ENCODE assay signal across 1 mouse cellular context in genomic region chr15:61532808-61533207, GRCm38 (mm10).
TF ChIP-seq lines count a peak whose summit lies in the region.

No protein-coding gene starts in this region.

TF ChIP-seq in C2C12, 6 proteins besides CTCF, POLR2A, EP300 and RAD21 (continued from another document):
- TF ChIP-seq MYOD1 (IDR thresholded peaks at IDR 0.05; ENCODE audit: control insufficient read depth, insufficient read length, low read depth) = no peak
